In genomic region chr3:41042195-41042938, GRCm38 (mm10) we compare ENCODE assay signal across 8 mouse cellular contexts. TPM values are rescaled to one million over a fixed set of nuclear protein-coding genes. Genes with fewer than 3 reads are reported as not detected.
DNase-seq lines count a peak whose midpoint lies in the region; ATAC-seq and TF ChIP-seq lines count a peak whose summit lies in the region.

No protein-coding gene starts in this region.

- no peaks in the 10 kb centered on the region for H3K9me3 ChIP-seq in heart, embryonic 12.5 days (replicated peaks)
- H3K9me3 ChIP-seq in hindbrain, embryonic 13.5 days: no peaks in the 10 kb centered on the region

- peaks cover 13% of the 10 kb centered on the region for H3K4me1 ChIP-seq in heart, embryonic 12.5 days (replicated peaks)
- H3K4me1 ChIP-seq in cortical plate, adult 2 months (ENCODE audit: control insufficient read depth, insufficient read depth, low read length): no peaks in the 10 kb centered on the region
- H3K4me1 ChIP-seq in hindbrain, embryonic 13.5 days (replicated peaks): no peaks in the 10 kb centered on the region

- peak; percentile 74 for DNase-seq in heart, adult 11 months
- peak; percentile 27 for DNase-seq in urinary bladder, postnatal 14 days (ENCODE audit: low spot score)
- no peak for DNase-seq in urinary bladder, adult 2 months (ENCODE audit: low spot score)
- DNase-seq in lung, postnatal 36 days: peak; percentile 64
- no peak for DNase-seq in ovary, adult 18-20 months (ENCODE audit: low spot score)

- peak; percentile 42 for TF ChIP-seq CTCF in cortical plate, adult 2 months (IDR thresholded peaks at IDR 0.05; ENCODE audit: extremely low read depth, insufficient read depth, low read length)

- no peak for ATAC-seq in heart, embryonic 12.5 days (ENCODE audit: insufficient number of reproducible peaks, low FRiP score)
- ATAC-seq in hindbrain, embryonic 13.5 days (ENCODE audit: low FRiP score): 0 out of 2 replicates have a peak, but pooled peaks have one; percentile 59

- no peaks in the 10 kb centered on the region for H3K36me3 ChIP-seq in heart, embryonic 12.5 days
- no peaks in the 10 kb centered on the region for H3K36me3 ChIP-seq in hindbrain, embryonic 13.5 days

- H3K9ac ChIP-seq in heart, embryonic 12.5 days: no peak overlapping the region
- H3K9ac ChIP-seq in hindbrain, embryonic 13.5 days: no peak overlapping the region

- no peak overlapping the region for H3K4me2 ChIP-seq in heart, embryonic 12.5 days
- no peak overlapping the region for H3K4me2 ChIP-seq in hindbrain, embryonic 13.5 days

- H3K4me3 ChIP-seq in heart, embryonic 12.5 days: no peak overlapping the region
- H3K4me3 ChIP-seq in cortical plate, adult 2 months (ENCODE audit: insufficient read depth, low read length): no peak overlapping the region
- H3K4me3 ChIP-seq in hindbrain, embryonic 13.5 days: no peak overlapping the region

- no peaks in the 10 kb centered on the region for H3K27me3 ChIP-seq in heart, embryonic 12.5 days (replicated peaks)
- no peaks in the 10 kb centered on the region for H3K27me3 ChIP-seq in hindbrain, embryonic 13.5 days

- 77% methylated on average over 4 of the region's 4 CpGs for WGBS in heart, embryonic 12.5 days
- 82% methylated on average over 4 of the region's 4 CpGs for WGBS in hindbrain, embryonic 13.5 days

- no peak for TF ChIP-seq POLR2A in cortical plate, adult 2 months (IDR thresholded peaks at IDR 0.05; ENCODE audit: extremely low read depth, insufficient read depth, low read length)

- no peak overlapping the region for H3K27ac ChIP-seq in heart, embryonic 12.5 days (ENCODE audit: poor library complexity, severe bottlenecking)
- H3K27ac ChIP-seq in cortical plate, adult 2 months (ENCODE audit: insufficient read depth, low read length): no peak overlapping the region
- H3K27ac ChIP-seq in hindbrain, embryonic 13.5 days: no peak overlapping the region

RNA-seq across cellular contexts. Expression of gene Pgrmc2, which starts 40.5 kb away (rescaled TPM):
- 56.4 and 59.2 TPM in 2 replicates for polyA plus RNA-seq in heart, embryonic 12.5 days (2016; fragmentation: Nextera tagmentation; extraction: Ambion mirVana)
- 31.8 and 38.2 TPM in 2 replicates for polyA plus RNA-seq in urinary bladder, adult 2 months (2012; rRNA removed)
- polyA plus RNA-seq in cortical plate, adult 2 months (2012; rRNA removed): 43.8 and 46.8 TPM in 2 replicates
- 28.6 and 28.8 TPM in 2 replicates for polyA plus RNA-seq in hindbrain, embryonic 13.5 days (2015; fragmentation: Nextera tagmentation; extraction: Ambion mirVana)

Comparison
In these comparisons a context has a peak if more than half of its experiments do, and no peak if none do; other contexts are left out.
1. DNase-seq: peak in heart, adult 11 months (single experiment), urinary bladder, postnatal 14 days (single experiment) and lung, postnatal 36 days (single experiment); none in urinary bladder, adult 2 months (single experiment) and ovary, adult 18-20 months (single experiment).